Mouse (Mus musculus) heart, adult 2 months (tissue): Measurements from ENCODE around the gene Wdr20. TPM values are rescaled to one million over a fixed set of nuclear protein-coding genes. Genes with fewer than 3 reads are reported as not detected.
"Not testable (repeated sequence)": the region's sequence is repeated elsewhere in the genome, so short reads cannot be mapped to it uniquely, and the experiment has no call there.

Experiments
- DNase-seq, 2 experiments: peaks; one replicate each; pipeline ENCODE4 v3.0.0; 2021
- H3K27ac ChIP-seq: fragments of 200-600 bp; 2 replicates; pipeline ENCODE4 v1.8.1; 2022
- H3K27me3 ChIP-seq: fragments of 200-500 bp; 2 replicates; pipeline ENCODE4 v1.6.1; 2012; ENCODE audit warnings: mild to moderate bottlenecking, low read length, inconsistent platforms, mixed read lengths; ENCODE audit not compliant: control insufficient read depth, insufficient read depth
- H3K36me3 ChIP-seq: fragments of 200-500 bp; 2 replicates; pipeline ENCODE4 v1.6.1; 2012; ENCODE audit warnings: low read length, inconsistent platforms; ENCODE audit not compliant: control insufficient read depth, insufficient read depth
- H3K4me1 ChIP-seq: fragments of 200-500 bp; 2 replicates; pipeline ENCODE4 v1.6.1; 2011; ENCODE audit warnings: low read length; ENCODE audit not compliant: control insufficient read depth, insufficient read depth
- H3K4me3 ChIP-seq: fragments of 200-600 bp; 2 replicates; pipeline ENCODE4 v1.8.1; 2022
- H3K79me2 ChIP-seq: fragments of 200-500 bp; replicated peaks from 2 replicates; pipeline ENCODE4 v1.6.1; 2012; ENCODE audit warnings: mild to moderate bottlenecking, inconsistent platforms, low read length, moderate library complexity, mixed read lengths; ENCODE audit not compliant: control insufficient read depth, insufficient read depth
- H3K9ac ChIP-seq: fragments of 200-500 bp; 2 replicates; pipeline ENCODE4 v1.6.1; 2012; ENCODE audit warnings: low read depth, mild to moderate bottlenecking, control low read depth, inconsistent platforms, low read length, mixed read lengths
- CTCF ChIP-seq: fragments of 200-600 bp; IDR thresholded peaks from 2 replicates; pipeline ENCODE4 v1.8.1; 2022; ENCODE audit warnings: antibody characterized with exemption, mild to moderate bottlenecking, moderate library complexity
- EP300 ChIP-seq: fragments of 200-500 bp; IDR thresholded peaks from 2 replicates; pipeline ENCODE4 v1.6.1; 2011; ENCODE audit warnings: low read depth, low read length, control low read depth; ENCODE audit not compliant: insufficient read depth
- POLR2A ChIP-seq: fragments of 200-500 bp; IDR thresholded peaks from 2 replicates; pipeline ENCODE4 v1.6.1; 2011; ENCODE audit warnings: mild to moderate bottlenecking, low read depth, low read length, control low read depth; ENCODE audit not compliant: insufficient read depth
- WGBS: fragments of 180-500 bp; shearing (Covaris S2); methylation state at CpG from one replicate; pipeline ENCODE4 v1.1.7; 2018; 5-methylcytosine and 5-hydroxymethylcytosine counted together
- intact Hi-C: fragments of 180-260 bp; cut with DNase I; formaldehyde crosslinking; loops from one replicate; pipeline ENCODE4 v1.15.1; 2025
- polyA plus RNA-seq: library from polyadenylated mRNA; depleted of rRNA; stranded (reverse); fragments of >200 nt; gene quantifications from 2 replicates; pipeline ENCODE4 v1.2.3, GENCODE M21; 2012
- total RNA-seq, 2 experiments: library from RNA; stranded (reverse); gene quantifications; 2 replicates each; pipeline ENCODE4 v1.2.3; 2021

Gene Wdr20
- total and polyA plus RNA-seq, 3 experiments = 14.5 to 30.9 (median 28.6) TPM

GRCm38 (mm10) chr12:110700730-110701129 is 37.0 kb upstream of the Wdr20 start:
- TF ChIP-seq EP300 = no peak
- TF ChIP-seq POLR2A = no peak
- TF ChIP-seq CTCF = no peak
- no peak for DNase-seq
- H3K36me3 ChIP-seq = no peaks in the 10 kb centered on the region
- intact Hi-C loops = no loop called here
- 86% methylated on average over 2 of the region's 2 CpGs for WGBS
- H3K9ac ChIP-seq = no peak overlapping the region
- no peak overlapping the region for H3K27ac ChIP-seq
- no peak overlapping the region for H3K4me3 ChIP-seq
- peaks cover 2% of the 10 kb centered on the region; the same call in 1 of the 2 replicates for H3K79me2 ChIP-seq
- no peaks in the 10 kb centered on the region for H3K27me3 ChIP-seq
- H3K4me1 ChIP-seq = peaks cover 4% of the 10 kb centered on the region

- H3K27ac ChIP-seq, H3K36me3 ChIP-seq, DNase-seq, H3K79me2 ChIP-seq, H3K9ac ChIP-seq, H3K4me3 ChIP-seq, intact Hi-C loops, H3K27me3 ChIP-seq, H3K4me1 ChIP-seq: not testable (repeated sequence)
- WGBS = 56% methylated on average over 3 of the region's 3 CpGs
Measured at GRCm38 (mm10) chr12:110701363-110701762, 36.4 kb upstream of the Wdr20 start.

DNA sequence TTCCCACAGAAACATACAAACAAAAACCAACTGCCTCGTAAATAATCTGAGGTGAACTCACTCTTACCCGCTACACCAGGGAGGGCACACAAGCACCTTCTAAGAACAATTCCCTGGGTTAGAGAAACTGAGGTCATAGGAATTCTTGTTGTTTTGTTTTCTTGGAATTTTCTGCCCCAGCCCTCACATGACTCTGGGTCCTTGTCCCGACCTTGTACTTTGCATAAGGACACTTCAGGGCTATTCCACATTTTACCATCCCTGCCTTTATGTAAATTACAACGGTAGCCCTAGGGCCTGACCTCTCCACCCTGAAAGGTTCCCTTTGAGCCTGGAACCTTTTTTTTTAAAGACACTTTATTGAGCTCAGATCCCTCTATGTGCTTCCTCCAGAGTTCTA is 35.2 kb upstream of the Wdr20 start, which contains the start of gene Hsp90aa1:
TSS of gene Hsp90aa1 (minus strand) at position 173 of the 400 bp plus-strand sequence.
- no peak within 1 kb of the TSS for H3K27ac ChIP-seq
- H3K36me3 ChIP-seq = no peaks in the 10 kb centered on the region
- H3K9ac ChIP-seq = peak within 1 kb of the TSS; percentile 60
- intact Hi-C loops = loop anchor here (2.0 kb wide), 3 partner anchors 36 to 284 kb away; no protein-coding TSS in a partner anchor
- TF ChIP-seq CTCF (no peak), POLR2A (no peak), EP300 (no peak)
- no peaks in the 10 kb centered on the region for H3K79me2 ChIP-seq
- H3K27me3 ChIP-seq = no peaks in the 10 kb centered on the region
- DNase-seq = no peak
- H3K4me1 ChIP-seq = peaks cover 3% of the 10 kb centered on the region
- WGBS = 48% methylated on average over 4 of the region's 4 CpGs
- H3K4me3 ChIP-seq = no peak within 1 kb of the TSS

GRCm38 (mm10) chr12:110703008-110703471 is 34.7 kb upstream of the Wdr20 start:
- Histone ChIP-seq H3K79me2 (no peaks in the 10 kb centered on the region), H3K27me3 (no peaks in the 10 kb centered on the region), H3K4me3 (no peak overlapping the region), H3K9ac (peak overlapping the region; percentile 60), H3K27ac (no peak overlapping the region), H3K4me1 (peaks cover 3% of the 10 kb centered on the region), H3K36me3 (no peaks in the 10 kb centered on the region)
- peak; percentile 86 to 90 for DNase-seq
- TF ChIP-seq EP300 (peak; percentile 52; the same call in 1 of the 2 replicates), CTCF (no peak)
- intact Hi-C loops = loop anchor here (2.0 kb wide), 3 partner anchors 36 to 284 kb away; no protein-coding TSS in a partner anchor
- WGBS = 8% methylated on average over 8 of the region's 8 CpGs

DNA sequence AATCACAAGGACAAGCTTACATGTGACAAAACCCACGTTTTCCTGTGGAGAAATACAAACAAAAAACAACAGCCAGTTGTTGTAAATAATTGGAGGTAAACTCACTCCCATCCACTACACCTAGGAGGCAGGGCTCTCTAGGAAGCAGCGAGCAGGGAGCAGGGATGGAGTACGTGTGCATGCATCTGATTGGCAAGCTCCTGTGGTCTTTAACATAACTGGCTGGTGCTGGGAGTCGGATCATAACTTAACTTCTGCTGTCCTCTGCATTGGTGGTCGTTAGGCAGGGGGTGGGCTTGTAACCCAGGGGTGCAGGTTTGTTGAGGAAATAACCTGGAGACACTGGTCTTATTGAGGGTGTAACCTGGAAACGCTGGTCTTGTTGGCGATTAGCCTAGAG is 34.1 kb upstream of the Wdr20 start:
- TF ChIP-seq CTCF = no peak
- no peak for TF ChIP-seq EP300
- no peak for TF ChIP-seq POLR2A
- WGBS = 72% methylated on average over 7 of the region's 7 CpGs
- Histone ChIP-seq H3K36me3 (no peaks in the 10 kb centered on the region), H3K79me2 (no peaks in the 10 kb centered on the region), H3K27me3 (no peaks in the 10 kb centered on the region), H3K4me3 (no peak overlapping the region), H3K27ac (no peak overlapping the region), H3K4me1 (peaks cover 3% of the 10 kb centered on the region), H3K9ac (no peak overlapping the region)
- intact Hi-C loops = loop anchor here (2.0 kb wide), 3 partner anchors 35 to 285 kb away; no protein-coding TSS in a partner anchor
- DNase-seq = no peak

DNA sequence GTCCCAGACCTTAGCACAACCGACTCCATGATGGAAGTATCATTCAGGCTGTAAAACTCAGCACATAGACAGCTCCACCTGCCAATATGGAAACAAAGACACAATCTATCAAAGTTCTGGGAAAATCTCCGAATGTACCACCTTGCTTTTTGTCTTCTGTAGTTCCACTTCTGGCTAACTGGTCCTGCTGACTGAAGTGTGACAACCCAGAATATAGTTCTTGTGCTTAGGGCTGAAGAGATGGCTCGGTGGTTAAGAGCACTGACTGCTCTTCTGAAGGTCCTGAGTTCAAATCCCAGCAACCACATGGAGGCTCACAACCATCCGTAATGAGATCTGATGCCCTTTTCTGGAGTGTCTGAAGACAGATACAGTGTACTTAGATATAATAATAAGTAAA is 32.3 kb upstream of the Wdr20 start:
- intact Hi-C loops, DNase-seq, H3K4me3 ChIP-seq, H3K27me3 ChIP-seq, H3K36me3 ChIP-seq, H3K79me2 ChIP-seq, H3K27ac ChIP-seq, H3K4me1 ChIP-seq, H3K9ac ChIP-seq: not testable (repeated sequence)
- WGBS = 94% methylated on average over 4 of the region's 4 CpGs
